Mouse (Mus musculus): ENCODE measurements at regions not wholly inside any gene's neighbourhood (a gene's known extent, or its start where the extent isn't known, plus 50 kb on each side); places are given as distances from the start of the nearest gene placed in this dataset.

GRCm38 (mm10) chr6:50713297-50713696 is 59.1 kb upstream of the Npvf start:
- no peak for DNase-seq (ENCODE audit: low spot score in 2 of 2)

GRCm38 (mm10) chr6:50718631-50719030 is 64.4 kb upstream of the Npvf start:
- DNase-seq (ENCODE audit: low spot score in 2 of 2): no peak

- DNase-seq (ENCODE audit: low spot score in 2 of 2): no peak
Observed at GRCm38 (mm10) chr6:50720346-50720745, 66.1 kb upstream of the Npvf start.

- no peak for DNase-seq (ENCODE audit: low spot score in 2 of 2)
Observed at GRCm38 (mm10) chr6:50725640-50726039, 71.4 kb upstream of the Npvf start.

- no peak for DNase-seq (ENCODE audit: low spot score in 2 of 2)
Observed at GRCm38 (mm10) chr6:50726166-50726591, 71.9 kb upstream of the Npvf start.

GRCm38 (mm10) chr6:50730744-50731718 is 76.8 kb upstream of the Npvf start:
- no peak for DNase-seq (ENCODE audit: low spot score in 2 of 2)

- no peak for DNase-seq (ENCODE audit: low spot score in 2 of 2)
Observed at GRCm38 (mm10) chr6:50734701-50735100, 80.5 kb upstream of the Npvf start.

GRCm38 (mm10) chr6:50735825-50736224 is 81.6 kb upstream of the Npvf start:
- DNase-seq (ENCODE audit: low spot score in 2 of 2): no peak

- DNase-seq (ENCODE audit: low spot score in 2 of 2): no peak
Observed at GRCm38 (mm10) chr6:50742009-50742408, 87.8 kb upstream of the Npvf start.

- no peak for DNase-seq (ENCODE audit: low spot score in 2 of 2)
Observed at GRCm38 (mm10) chr6:50744462-50745166, 90.4 kb upstream of the Npvf start.

- no peak for DNase-seq (ENCODE audit: low spot score in 2 of 2)
Observed at GRCm38 (mm10) chr6:50753151-50753550, 98.9 kb upstream of the Npvf start.

- no peak for DNase-seq (ENCODE audit: low spot score in 2 of 2)
Observed at GRCm38 (mm10) chr6:50754786-50755185, 100.5 kb upstream of the Npvf start.

GRCm38 (mm10) chr6:50760367-50760766 is 106.1 kb upstream of the Npvf start:
- no peak for DNase-seq (ENCODE audit: low spot score in 2 of 2)

GRCm38 (mm10) chr6:50763121-50763520 is 108.9 kb upstream of the Npvf start:
- DNase-seq (ENCODE audit: low spot score in 2 of 2): no peak

- DNase-seq (ENCODE audit: low spot score in 2 of 2): no peak
Observed at GRCm38 (mm10) chr6:50766442-50766915, 112.2 kb upstream of the Npvf start.

GRCm38 (mm10) chr6:50767126-50767525 is 112.9 kb upstream of the Npvf start:
- DNase-seq (ENCODE audit: low spot score in 2 of 2): no peak

GRCm38 (mm10) chr6:50767827-50768226 is 113.6 kb upstream of the Npvf start:
- DNase-seq (ENCODE audit: low spot score in 2 of 2): no peak

- DNase-seq (ENCODE audit: low spot score in 2 of 2): no peak
Observed at GRCm38 (mm10) chr6:50769101-50769500, 114.9 kb upstream of the Npvf start.

GRCm38 (mm10) chr6:50770481-50770880 is 116.2 kb upstream of the Npvf start:
- no peak for DNase-seq (ENCODE audit: low spot score in 2 of 2)

- no peak for DNase-seq (ENCODE audit: low spot score in 2 of 2)
Observed at GRCm38 (mm10) chr6:50775637-50776036, 121.4 kb upstream of the Npvf start.

- DNase-seq (ENCODE audit: low spot score in 2 of 2): no peak
Observed at GRCm38 (mm10) chr6:50776236-50776832, 122.1 kb upstream of the Npvf start.

- no peak for DNase-seq (ENCODE audit: low spot score in 2 of 2)
Observed at GRCm38 (mm10) chr6:50776931-50777495, 122.8 kb upstream of the Npvf start.
